ENCODE assay signal across 11 mouse cellular contexts in genomic region chr7:133477933-133478332, GRCm38 (mm10).
DNase-seq lines count a peak whose midpoint lies in the region; ATAC-seq and TF ChIP-seq lines count a peak whose summit lies in the region.
"Had no signal": no experiment of that assay in that cellular context is flagged by ENCODE, and none has a peak within 500 bp of the region (broad histone marks: within the 10 kb centered on the region; RNA-seq: fewer than 3 reads in every experiment).

No protein-coding gene starts in this region.

- no peak overlapping the region for H3K4me3 ChIP-seq in left cerebral cortex, adult 2 months
- no peak overlapping the region for H3K4me3 ChIP-seq in liver, postnatal 0 days (ENCODE audit: low read depth, low read length)
- H3K4me3 ChIP-seq: forebrain, embryonic 15.5 days; lung, embryonic 15.5 days had no signal

- no peak overlapping the region for H3K9ac ChIP-seq in liver, postnatal 0 days (replicated peaks)
- H3K9ac ChIP-seq: forebrain, embryonic 15.5 days; lung, embryonic 15.5 days had no signal

- POLR2A ChIA-PET in Patski (lab: Charles Lee) = interaction anchor here (1.1 kb wide), 1 partner anchor 187 kb away, joined by 3 read pairs; no protein-coding TSS in a partner anchor

- peak; percentile 26 for TF ChIP-seq CTCF in left cerebral cortex, adult 2 months (IDR thresholded peaks at IDR 0.05)
- TF ChIP-seq CTCF in Patski (IDR thresholded peaks at IDR 0.05) = peak; percentile 59
- peak; percentile 44 for TF ChIP-seq CTCF in liver, postnatal 0 days (IDR thresholded peaks at IDR 0.05; ENCODE audit: low read depth)

- no peak overlapping the region for H3K27ac ChIP-seq in left cerebral cortex, adult 2 months
- H3K27ac ChIP-seq in liver, postnatal 0 days (ENCODE audit: low read depth) = no peak overlapping the region
- H3K27ac ChIP-seq: forebrain, embryonic 15.5 days; lung, embryonic 15.5 days had no signal

- no peaks in the 10 kb centered on the region for H3K36me3 ChIP-seq in liver, postnatal 0 days (replicated peaks; ENCODE audit: insufficient read depth, low read length)
- H3K36me3 ChIP-seq: forebrain, embryonic 15.5 days; lung, embryonic 15.5 days had no signal

- WGBS in liver, postnatal 0 days (ENCODE audit: insufficient replicate concordance) = 69% methylated on average over 5 of the region's 5 CpGs

- peak; percentile 2 for DNase-seq in CD4-positive, CD25-positive, alpha-beta regulatory T cell, adult 2 months (ENCODE audit: low read depth, low spot score)
- no peak for DNase-seq in left cerebral cortex, adult 2 months (ENCODE audit: extremely low spot score in 1 of 2, low spot score in 2 of 2)
- no peak for DNase-seq in left cerebral cortex, adult 18-20 months (ENCODE audit: low spot score in 2 of 2)
- no peak for DNase-seq in Patski (ENCODE audit: low read depth, low spot score)
- DNase-seq in liver, postnatal 0 days = peak; percentile 27
- no peak for DNase-seq in gastrocnemius, postnatal 4 days (ENCODE audit: low spot score in 2 of 2)
- no peak for DNase-seq in lung, postnatal 10 days

- no peaks in the 10 kb centered on the region for H3K9me3 ChIP-seq in liver, postnatal 0 days (ENCODE audit: low read length)
- H3K9me3 ChIP-seq: forebrain, embryonic 15.5 days; lung, embryonic 15.5 days had no signal

- no peaks in the 10 kb centered on the region for H3K27me3 ChIP-seq in Patski
- no peaks in the 10 kb centered on the region for H3K27me3 ChIP-seq in liver, postnatal 0 days (ENCODE audit: insufficient read depth, low read length)
- H3K27me3 ChIP-seq: forebrain, embryonic 15.5 days; lung, embryonic 15.5 days had no signal

- in situ Hi-C loops in Patski (cut with MboI; ENCODE audit: low pct_unique_long_range_greater_than_20kb) = no loop called here

- CTCF ChIA-PET in Patski (lab: Charles Lee) = interaction anchor here (1.4 to 2.5 kb wide), 3 partner anchors 9 to 167 kb away, joined by 3 to 8 read pairs (median 3); no protein-coding TSS in a partner anchor

- H3K4me1 ChIP-seq in liver, postnatal 0 days (ENCODE audit: insufficient read depth) = no peaks in the 10 kb centered on the region

- ATAC-seq in CD4-positive, CD25-positive, alpha-beta regulatory T cell, adult 4 months = no peak
- no peak for ATAC-seq in Patski
- no peak for ATAC-seq in liver, postnatal 0 days

- no peak overlapping the region for H3K4me2 ChIP-seq in liver, postnatal 0 days (ENCODE audit: low read depth, low read length)
- H3K4me2 ChIP-seq: forebrain, embryonic 15.5 days; heart, embryonic 11.5 days; lung, embryonic 15.5 days had no signal

- intact Hi-C loops in left cerebral cortex, adult 2 months (cut with DNase I) = no loop called here

- no peak for TF ChIP-seq EP300 in liver, postnatal 0 days (IDR thresholded peaks at IDR 0.05; ENCODE audit: low read depth)

Comparison
In these comparisons a context has a peak if more than half of its experiments do, and no peak if none do; other contexts are left out.
1. DNase-seq: peak in CD4-positive, CD25-positive, alpha-beta regulatory T cell, adult 2 months (single experiment) and liver, postnatal 0 days (single experiment); none in left cerebral cortex, adult 2 months (0 of 2), left cerebral cortex, adult 18-20 months (0 of 2), Patski (single experiment), gastrocnemius, postnatal 4 days (0 of 2) and lung, postnatal 10 days (single experiment).
2. Peak in every context shown above with its lines, with median percentiles within 50 percentile points of each other: CTCF ChIP-seq.